Mouse (Mus musculus) ovary, adult 2 months (tissue): ENCODE results near the gene Rpp40. TPM values are rescaled to one million over a fixed set of nuclear protein-coding genes. Genes with fewer than 3 reads are reported as not detected.

Source experiments
- polyA plus RNA-seq: library from polyadenylated mRNA; depleted of rRNA; stranded (reverse); fragments of >200 nt; gene quantifications from 2 replicates; pipeline ENCODE4 v1.2.3, GENCODE M21; 2012; rRNA removed

Gene Rpp40
- 6.2 and 8.7 TPM in 2 replicates for polyA plus RNA-seq

DNA sequence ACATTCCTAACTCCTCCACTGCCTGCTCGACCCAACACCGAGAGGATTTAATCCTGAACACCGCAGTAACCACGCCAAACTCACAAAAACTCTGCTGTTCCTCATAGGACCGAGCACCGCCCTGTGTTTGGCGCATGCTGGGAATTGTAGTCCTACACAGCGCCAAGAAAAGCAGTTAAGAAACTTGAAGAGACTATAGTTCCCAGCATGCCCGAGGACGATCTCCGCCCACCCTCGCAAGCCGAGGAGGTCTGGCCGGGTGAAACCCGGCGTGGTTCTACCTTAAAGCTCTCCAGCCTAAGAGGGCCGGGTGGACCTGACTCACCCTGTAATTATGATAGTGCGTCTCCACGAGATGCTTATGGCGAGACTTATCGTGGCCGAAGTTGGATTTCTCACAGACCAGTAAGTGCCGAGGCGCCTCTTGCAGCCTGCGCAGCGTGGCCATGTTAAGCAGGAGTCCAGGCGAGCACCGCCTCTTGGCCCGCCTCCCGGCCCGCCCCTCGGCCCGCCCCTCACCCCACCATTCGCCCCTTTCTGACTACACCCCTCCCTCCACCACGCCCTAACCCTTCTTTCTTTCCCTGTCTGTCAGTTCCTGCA is at the start of gene Rpp40:
Gene Rpp40, minus strand, starts transcription at position 481 of the 603 bp plus-strand sequence.

Other genes with a start within 250 kb of the Rpp40 start
- gene Cdyl, start 246.5 kb downstream of the Rpp40 start, polyA plus RNA-seq: 8.3 and 13.6 TPM in 2 replicates
- 0.12 and 0.26 TPM in 2 replicates for gene Ppp1r3g, start 52.5 kb upstream of the Rpp40 start, polyA plus RNA-seq
- 48.8 and 49.9 TPM in 2 replicates for gene Fars2, start 211.1 kb upstream of the Rpp40 start, polyA plus RNA-seq
- gene Lyrm4, start 211.2 kb upstream of the Rpp40 start, polyA plus RNA-seq: 4.9 and 11.4 TPM in 2 replicates